Mouse (Mus musculus): Measurements from ENCODE around the gene Obox7. TPM values are rescaled to one million over a fixed set of nuclear protein-coding genes. Genes with fewer than 3 reads are reported as not detected.
"Not testable (repeated sequence)": the region's sequence is repeated elsewhere in the genome, so short reads cannot be mapped to it uniquely, and the experiment has no call there.

The Obox7 gene
- 0.06 and 0.15 TPM in 2 replicates for polyA plus RNA-seq (2012; rRNA removed)

GRCm38 (mm10) chr7:14659196-14659595 is at the start of gene Obox7:
Gene Obox7 (plus strand): TSS chr7:14659496.
- not testable (repeated sequence) for DNase-seq (ENCODE audit: extremely low spot score in 1 of 2, low spot score in 1 of 2)

- not testable (repeated sequence) for DNase-seq (ENCODE audit: extremely low spot score in 1 of 2, low spot score in 1 of 2)
Observed at GRCm38 (mm10) chr7:14622556-14623542, 36.4 kb upstream of the Obox7 start.

Other genes starting within 250 kb of the Obox7 start
- gene Sult2a8, start 212.7 kb upstream of the Obox7 start, polyA plus RNA-seq (2012; rRNA removed) = not detected in 2 replicates
- not detected in 2 replicates for gene Sult2a7, start 165.3 kb upstream of the Obox7 start, polyA plus RNA-seq (2012; rRNA removed)
- gene Vmn1r90, start 96.0 kb upstream of the Obox7 start, polyA plus RNA-seq (2012; rRNA removed) = 0.52 and 0.53 TPM in 2 replicates